Mouse (Mus musculus) lung, postnatal 25 days (tissue): ENCODE results near the gene Trpm3.
"Not testable (repeated sequence)": the region's sequence is repeated elsewhere in the genome, so short reads cannot be mapped to it uniquely, and the experiment has no call there.

ENCODE experiments used
- DNase-seq: peaks from one replicate; pipeline ENCODE4 v3.0.0; 2022; ENCODE audit warnings: low spot score

Trpm3 gene

DNA sequence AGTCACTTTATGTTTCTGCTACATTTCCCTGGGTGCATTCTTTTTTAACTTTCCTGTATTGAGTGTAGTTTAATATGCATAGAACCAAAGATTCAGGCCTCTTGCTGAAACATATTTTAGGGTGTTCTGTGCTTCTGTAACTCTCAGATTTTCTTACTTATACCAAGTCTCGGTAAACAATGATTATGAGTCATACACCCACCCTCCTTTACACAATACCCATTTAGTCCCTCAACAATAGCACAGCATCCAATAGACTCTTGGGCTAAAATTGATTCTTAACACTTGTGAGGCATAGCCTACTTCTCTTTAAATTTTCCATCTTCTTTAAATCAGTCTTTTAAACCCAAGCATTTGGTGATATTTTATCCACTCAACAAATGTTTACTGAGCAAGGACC, 709.4 kb downstream of the Trpm3 start:
- DNase-seq: no peak

DNA sequence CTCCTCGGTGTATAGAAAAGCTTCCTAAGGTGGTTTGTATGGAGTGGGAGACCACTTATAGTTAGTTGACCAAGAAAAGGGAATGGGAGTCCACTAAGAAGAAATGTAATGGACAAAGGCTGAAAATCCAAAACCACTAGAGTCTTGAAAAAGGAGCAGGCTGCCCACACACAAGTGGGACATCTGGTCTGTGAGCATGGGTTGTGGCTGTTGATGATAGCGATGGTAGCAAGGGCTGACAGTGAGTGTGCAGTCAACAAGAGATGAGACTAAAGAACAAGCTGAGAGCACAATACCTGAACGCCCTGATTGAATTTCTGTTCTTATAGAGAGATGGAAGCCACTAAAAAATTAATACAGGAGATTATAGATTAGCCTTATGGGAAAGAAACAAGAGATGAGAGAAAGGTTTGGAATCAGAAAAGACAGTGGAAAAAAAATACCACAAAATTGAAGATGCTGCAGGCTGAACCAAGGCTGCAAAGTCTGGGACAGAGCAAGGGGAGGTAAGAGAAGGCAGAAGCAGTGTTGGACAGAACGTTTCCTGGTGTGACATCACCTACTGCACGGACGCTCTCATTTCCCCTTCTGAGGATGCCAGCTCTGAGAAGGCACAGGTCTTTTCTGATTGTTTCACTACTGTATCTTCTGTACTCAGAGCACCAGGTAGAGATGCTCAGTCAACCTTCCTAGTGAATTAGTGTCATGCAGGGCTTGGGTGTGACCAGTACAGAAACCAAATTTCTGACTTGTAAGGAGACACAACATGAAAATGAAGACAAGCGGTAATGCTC, 710.1 kb downstream of the Trpm3 start:
- no peak for DNase-seq

DNA sequence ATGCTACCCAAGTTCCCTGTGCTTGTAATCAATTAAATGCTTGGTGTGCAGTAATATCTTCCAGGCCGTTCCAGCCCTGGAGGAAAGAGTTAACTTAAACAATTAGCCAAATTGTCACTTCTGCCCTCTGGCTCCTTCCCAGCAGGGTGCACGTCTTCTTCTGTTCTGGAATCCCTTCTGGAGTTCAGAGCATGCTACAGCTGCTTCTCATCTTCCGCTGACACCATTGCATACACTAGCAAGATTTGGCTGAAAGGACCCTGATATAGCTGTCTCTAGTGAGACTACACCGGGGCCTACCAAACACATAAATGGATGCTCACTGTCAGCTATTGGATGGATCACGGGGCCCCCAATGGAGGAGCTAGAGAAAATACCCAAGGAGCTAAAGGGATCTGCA, 712.6 kb downstream of the Trpm3 start:
- not testable (repeated sequence) for DNase-seq

DNA sequence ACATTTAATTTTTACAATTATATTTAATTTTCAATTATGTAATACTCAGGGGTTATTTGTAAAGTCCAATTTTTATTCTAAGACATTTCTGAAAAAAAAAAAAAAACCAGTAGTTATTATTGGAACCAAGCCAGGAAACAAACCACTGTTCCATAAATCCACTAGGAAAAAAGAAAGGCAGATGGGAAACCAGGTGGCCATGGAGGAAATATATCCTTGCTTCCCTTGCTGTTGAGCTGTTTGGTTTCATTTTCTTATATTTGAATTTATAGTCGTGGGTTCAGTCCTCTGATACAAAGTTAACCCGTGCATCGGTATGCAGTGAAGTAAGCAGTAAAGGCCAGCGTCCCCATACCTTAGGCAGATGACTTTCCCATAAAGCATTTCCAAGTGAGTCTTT, 720.8 kb downstream of the Trpm3 start:
- no peak for DNase-seq

DNA sequence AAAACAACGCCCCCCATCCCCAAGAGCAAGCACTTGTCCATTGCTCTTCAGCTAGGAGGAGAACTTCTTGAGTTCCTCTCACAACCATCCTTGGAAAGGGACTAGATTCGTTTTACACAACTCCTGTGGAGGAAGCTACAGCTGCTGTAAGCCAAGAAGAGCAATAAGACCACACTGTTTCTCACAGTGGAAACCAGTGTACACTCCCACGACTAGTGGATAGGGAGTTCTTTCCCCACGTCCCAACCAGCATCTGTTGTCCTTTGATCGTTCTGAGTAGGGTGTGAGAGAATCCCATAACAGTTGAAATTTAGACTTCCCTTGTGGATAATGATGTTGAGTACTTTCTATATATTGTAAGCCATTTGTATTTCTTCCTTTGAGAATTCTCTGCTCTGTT, 728.6 kb downstream of the Trpm3 start:
- DNase-seq: no peak

DNA sequence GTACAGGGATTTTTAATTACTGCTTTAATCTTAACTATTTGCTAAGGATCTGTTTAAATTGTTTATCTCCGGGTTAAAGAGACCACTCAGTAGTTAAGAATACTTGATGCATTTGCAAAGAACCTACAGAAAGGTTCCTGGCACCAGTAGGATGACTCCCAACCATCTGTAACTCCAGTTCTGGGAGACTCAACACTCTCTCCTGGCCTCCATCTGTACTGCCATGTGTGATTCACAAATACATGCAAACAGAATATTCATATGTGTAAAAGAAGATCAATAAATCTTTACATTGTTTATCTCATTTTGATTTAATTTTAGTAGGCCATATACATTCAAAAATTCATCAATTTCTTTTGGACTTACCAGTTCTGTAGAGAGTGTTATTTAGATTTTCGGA, 731.0 kb downstream of the Trpm3 start:
- no peak for DNase-seq

DNA sequence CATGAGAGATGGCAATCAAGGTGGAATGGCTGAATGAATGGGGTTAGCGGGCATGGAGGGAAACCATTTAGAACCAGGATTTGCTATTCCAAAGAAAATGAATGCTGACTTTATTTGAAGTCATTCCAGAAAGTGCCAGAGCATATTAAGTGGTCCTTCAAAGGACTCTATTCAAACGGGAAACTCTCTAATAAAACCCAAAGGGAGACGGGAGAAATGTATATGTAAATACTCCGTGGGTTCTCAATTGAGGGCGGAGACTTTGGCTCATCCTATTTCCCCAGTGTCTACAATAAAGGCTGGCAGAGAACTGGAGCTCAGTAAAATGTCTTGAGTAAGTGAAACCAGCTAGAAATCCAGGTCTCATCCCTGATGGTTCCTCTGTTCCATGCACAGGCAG, 733.6 kb downstream of the Trpm3 start:
- DNase-seq: no peak

DNA sequence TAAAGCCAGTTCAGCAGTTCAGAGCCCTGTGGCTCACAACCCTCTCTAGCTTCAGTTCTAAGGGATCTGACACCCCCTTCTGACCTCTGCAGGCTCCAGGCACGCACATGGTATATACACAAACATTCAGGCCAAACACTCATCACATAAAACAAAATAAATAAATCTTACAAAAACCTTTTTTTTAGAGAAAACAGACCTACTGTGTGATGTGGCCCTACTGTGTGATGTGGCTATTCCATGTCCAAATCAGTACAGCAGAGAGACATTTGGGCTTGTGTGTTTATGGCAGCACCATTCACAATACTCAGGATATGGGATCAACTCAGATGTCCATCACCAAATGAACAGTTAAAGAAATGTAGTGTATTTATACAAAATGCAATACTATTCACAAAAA, 741.4 kb downstream of the Trpm3 start:
- DNase-seq: no peak

DNA sequence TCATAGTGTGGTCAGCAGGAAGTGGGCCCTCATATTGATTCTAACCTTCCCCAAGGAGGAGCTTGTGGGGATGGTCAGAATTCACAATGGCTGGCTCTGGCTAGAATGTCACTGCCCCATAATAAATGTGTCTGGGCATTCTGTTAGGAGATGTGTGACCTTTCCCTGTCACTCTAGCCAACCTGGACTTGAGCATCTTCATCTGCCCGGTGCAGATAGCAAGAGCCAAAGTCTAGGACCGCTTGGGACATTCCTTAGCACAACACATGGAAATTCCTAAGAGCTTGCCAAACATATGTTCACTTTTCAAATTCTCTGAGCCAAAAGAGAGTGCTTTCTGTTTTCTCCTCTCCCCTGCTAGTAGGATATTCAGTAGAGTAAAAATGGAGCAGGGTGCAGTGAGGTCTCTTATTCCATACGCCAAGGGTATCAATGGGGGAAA, 743.8 kb downstream of the Trpm3 start:
- DNase-seq: no peak

DNA sequence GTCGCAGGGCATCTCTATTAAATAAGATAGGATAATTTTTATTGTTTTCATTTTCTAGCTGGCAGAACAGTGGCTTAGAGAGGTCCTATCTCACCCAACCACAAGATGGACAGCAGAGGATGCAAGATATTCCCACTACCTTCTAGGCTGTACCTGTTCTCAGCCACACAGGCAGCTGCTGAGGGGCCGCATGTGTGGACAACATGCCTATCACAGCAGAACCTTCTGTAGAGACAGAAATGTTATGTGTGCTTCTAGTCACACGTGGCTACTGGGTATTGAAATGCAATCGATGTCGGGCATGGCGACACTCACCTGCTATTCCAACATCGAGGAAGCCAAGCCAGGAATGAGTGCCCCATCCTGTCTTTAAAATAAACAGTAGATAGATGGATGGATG, 744.3 kb downstream of the Trpm3 start:
- DNase-seq: no peak

DNA sequence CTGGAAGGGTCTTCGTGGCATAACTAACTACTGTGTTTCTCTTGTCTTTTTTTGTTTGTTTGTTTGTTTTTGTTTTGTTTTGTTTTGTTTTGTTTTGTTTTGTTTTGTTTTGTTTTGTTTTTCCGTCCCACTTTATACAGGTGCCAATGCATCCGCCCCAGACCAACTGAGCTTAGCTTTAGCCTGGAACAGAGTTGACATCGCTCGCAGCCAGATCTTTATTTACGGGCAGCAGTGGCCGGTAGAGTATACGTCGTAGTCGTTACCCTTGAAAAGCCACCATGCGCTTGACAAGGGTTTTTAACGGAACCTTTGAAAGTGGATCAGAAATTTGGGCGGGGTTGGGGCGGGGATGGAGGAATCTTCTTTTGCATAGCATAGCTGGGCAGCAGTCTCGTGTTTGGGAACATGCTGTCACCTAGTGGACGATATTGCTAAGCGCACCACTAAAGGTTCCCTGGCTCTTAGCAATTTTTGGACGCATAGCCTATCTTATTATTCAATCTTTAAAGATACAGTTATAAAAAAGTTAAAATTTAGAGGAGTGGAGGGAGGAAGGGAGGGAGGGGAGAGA, 745.0 kb downstream of the Trpm3 start:
- DNase-seq: peak; percentile 42

DNA sequence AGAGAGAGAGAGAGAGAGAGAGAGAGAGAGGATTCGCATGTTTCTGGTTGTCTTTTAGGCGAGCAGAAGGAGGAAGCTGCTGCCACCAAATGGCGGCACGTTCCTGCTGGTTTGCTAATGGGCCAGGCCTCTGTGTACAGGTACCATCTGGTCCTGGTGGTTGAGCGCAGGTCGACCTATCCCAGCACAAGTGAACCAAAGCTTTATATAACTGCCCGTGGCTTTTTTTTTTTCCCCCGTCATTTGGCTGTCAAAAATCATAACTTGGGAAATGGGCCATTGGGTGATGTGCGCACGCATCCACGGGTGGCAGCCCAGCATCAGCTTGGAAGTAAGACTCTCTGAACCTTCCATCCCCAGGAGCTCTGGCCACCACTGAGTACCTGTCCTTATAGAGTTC, 745.5 kb downstream of the Trpm3 start:
- DNase-seq: no peak

DNA sequence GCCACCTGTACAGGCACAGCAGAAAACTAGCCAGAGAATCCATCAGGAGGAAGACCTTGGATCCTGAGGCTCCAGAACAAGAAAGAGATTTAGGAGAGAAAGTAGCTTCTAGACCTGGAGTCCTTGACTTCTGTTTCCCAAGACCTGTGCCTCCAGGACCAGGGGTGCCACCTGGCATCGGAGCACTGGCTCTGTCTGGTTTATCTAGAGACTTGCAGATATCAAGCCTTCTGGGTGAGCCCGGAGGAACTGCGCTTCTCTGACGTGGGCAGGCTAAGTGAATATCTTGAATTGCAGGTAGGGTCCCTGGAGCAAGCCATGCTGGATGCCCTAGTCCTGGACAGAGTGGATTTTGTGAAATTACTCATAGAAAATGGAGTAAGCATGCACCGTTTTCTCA, 746.2 kb downstream of the Trpm3 start:
- DNase-seq: no peak

DNA sequence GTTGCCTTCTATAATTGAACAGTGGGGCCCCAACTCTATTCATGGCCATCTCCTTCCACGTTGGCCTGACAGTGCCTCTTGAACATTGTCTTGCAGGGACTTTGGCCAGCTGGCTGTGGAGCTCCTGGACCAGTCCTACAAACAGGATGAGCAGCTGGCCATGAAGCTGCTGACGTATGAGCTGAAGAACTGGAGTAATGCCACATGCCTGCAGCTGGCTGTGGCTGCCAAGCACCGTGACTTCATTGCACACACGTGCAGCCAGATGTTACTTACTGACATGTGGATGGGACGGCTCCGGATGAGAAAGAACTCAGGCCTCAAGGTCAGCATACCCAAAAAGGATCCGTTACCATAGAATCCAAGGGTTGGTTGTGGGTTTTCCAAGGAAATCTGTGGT, 763.0 kb downstream of the Trpm3 start:
- peak; percentile 39 for DNase-seq

DNA sequence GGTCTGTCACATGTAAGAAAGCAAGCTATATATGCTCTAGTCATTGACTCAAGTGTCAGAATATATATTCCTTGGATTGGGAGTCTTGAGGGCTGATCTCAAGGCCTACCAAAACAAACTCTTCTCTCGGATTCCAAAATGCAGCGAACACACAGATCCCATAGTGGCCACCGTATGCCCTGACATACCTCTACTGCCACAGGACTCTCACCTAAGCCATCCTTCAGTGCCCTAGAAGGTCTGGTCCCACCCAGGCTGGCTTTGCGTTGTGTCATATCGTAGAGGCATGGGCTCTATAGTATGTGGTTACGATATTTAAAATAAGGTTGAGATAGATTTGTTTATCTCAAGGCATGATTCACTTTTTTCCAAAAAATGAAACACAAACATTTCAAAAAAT, 763.5 kb downstream of the Trpm3 start:
- no peak for DNase-seq

DNA sequence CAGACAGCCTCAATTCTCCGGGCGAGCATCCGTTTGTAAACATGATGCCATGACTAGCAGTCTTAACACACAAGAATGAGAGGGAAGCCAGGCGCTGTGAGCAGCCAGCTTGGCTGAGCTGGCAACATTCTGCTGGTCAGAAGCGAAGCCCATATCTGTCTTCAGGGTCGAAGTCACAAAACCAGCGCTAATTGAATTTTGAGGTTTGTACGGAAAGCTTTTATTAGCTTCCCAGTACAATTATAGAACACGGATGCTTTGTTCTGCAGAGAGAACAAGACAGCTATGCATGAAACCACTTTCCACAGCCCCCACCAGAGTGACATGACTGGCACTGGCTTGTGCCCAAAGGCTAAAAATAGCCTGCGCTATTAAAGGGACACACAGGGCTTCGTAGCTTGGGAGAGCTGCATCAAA, 766.2 kb downstream of the Trpm3 start:
- DNase-seq: no peak

DNA sequence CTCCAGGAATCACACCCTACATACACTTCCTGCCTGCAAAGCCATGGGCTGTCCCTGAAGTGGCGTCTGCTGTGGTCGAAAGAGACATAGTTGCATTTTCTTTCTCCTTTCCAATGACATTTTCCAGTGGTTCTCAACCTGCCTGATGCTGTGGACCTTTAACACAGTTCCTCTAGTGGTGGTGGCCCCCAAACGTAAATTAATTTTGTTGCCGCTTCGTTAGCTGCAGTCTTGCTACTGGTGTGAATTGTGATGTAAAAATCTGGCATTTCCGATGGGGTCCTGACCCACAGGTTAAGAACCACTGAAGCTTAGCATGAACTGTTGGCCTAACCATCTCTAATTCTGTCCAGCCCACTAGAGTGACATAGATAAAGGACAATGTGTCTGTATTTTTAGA, 771.8 kb downstream of the Trpm3 start:
- DNase-seq: no peak

DNA sequence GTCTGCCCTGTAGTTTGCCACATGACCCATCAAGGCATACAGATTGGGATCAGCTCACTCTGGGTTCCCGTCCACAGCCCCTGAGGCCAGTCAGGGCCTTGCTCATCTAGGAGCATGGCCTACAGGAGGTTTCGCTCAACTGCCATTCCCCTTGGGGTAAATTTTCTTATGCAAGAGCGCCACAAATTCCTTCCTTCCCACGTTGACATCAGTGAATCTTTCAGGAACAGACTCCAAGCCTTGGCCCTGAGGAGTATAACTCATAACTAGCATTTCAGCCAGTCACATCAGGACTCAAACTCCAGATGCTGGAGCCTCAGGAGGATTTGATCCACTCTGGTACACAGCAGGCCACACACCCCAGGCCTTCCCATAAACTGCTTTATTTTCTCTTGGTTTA, 774.1 kb downstream of the Trpm3 start:
- DNase-seq: no peak

DNA sequence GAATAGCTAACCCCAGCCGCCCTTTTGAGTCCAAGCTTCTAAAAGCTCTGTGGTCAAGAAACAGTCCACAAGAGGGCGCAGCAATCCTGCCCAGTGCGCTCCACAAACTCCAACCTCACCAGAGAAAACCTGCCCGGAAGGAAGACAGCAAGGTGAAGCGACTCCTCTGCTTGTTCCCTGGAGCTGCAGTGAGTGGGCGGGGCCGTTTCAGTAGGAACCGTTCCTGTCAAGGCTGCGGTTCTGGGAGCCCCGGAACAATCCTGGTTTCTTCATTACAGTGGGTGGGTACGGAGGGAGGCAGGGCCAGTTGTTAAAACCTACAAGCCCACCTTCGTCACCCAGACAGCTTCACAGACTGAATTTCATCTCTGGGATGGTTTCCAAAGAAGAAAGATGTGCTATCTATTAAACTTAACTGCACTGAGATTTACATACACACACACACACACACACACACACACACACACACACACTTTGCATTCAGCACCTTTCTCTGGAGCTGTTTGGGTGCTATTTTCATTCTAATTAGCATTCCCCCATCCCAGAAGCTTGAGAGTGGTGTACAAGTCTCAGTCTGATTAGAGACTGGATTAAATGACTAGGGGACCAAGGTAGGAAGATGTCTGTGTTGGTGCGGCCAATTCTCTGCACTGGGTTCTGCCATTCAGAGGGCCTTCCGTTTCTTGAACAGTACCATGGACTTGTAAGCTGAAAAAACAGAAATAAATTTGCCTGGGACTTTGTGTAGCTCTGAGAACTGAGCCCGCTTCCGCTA, 777.2 kb downstream of the Trpm3 start:
- DNase-seq: peak; percentile 83

DNA sequence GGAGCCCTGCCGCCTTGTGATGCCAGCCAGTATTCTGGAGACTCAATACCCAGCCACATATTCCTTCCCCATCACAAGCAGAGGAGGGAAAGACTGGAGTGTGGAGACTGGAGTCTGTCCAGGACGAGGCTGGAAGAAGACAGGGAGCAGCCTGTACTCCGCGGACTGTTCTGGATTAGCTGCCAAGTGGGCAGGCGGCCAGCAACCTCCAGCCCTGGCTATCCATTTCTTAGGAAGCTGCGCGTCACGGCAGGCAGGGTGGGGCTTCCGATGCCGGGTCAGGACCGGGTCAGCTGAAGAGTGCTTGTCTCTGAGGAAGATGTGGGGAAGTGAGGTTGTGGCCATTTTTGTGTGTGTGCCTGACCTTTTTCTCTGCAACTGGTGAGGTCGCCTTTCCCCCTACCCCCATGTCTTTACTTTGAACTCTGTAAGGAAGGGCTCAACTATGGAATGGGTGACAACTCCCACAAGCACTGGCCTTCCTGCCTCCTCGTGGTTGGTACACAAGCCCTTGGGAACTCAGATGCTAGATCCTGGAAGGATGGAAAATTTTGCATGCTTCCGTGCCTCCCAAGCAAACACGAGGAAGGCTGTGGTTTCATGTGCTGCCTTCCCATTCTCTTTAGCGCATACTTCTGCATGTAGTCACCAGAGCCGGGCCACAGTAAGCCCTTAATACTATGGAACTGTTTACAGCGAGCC, 777.9 kb downstream of the Trpm3 start:
- peak; percentile 98 for DNase-seq

DNA sequence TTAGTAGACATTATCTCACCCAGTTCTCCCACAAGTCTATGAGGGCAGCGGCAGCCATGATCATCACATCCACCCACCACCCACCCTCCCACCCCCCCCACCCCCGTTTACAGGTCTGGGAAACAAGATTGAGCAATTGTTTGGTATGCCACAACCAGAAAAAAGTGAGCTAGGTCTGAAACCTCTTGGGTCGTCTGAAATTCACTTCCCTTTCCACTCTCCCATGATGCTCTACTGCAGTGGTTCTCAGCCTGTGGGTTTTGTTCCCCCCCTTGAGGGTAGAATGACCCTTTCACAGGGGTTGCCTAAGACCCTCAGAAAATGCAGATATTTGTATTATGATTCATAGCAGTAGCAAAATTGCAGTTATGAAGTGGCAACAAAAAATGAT, 778.5 kb downstream of the Trpm3 start:
- no peak for DNase-seq

DNA sequence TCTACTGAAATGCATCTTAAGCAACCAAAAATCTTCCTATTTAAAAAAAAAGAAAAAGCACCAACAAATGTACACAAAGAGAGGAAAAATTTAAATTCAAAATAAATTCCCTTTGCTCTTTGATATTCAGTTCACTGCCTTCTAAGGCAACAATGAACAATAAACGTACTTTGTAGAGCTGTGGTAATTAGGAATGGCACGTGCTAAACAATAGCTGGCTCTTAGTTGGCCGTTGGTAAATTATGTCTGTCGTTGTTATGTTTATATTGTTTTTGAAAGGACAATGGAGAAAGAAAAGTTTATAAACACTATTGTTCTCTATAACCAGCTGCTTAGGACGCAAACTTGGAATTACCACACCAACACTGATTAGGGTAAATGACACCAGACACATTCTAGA, 782.1 kb downstream of the Trpm3 start:
- DNase-seq: no peak
